Mouse (Mus musculus) testis, adult 2 months (tissue): ENCODE results near the gene Ppp1r14c.

ENCODE experiments used
- CTCF ChIP-seq: fragments of 200-500 bp; IDR thresholded peaks from 2 replicates; pipeline ENCODE4 v1.5.1; 2012; ENCODE audit warnings: low read depth, mild to moderate bottlenecking, inconsistent platforms, low read length, moderate library complexity; ENCODE audit not compliant: control insufficient read depth, insufficient read depth, insufficient replicate concordance
- POLR2A ChIP-seq: fragments of 200-500 bp; IDR thresholded peaks from 2 replicates; pipeline ENCODE4 v1.6.1; 2012; ENCODE audit warnings: low read depth, mild to moderate bottlenecking, inconsistent platforms, low read length, moderate library complexity; ENCODE audit not compliant: control insufficient read depth

DNA sequence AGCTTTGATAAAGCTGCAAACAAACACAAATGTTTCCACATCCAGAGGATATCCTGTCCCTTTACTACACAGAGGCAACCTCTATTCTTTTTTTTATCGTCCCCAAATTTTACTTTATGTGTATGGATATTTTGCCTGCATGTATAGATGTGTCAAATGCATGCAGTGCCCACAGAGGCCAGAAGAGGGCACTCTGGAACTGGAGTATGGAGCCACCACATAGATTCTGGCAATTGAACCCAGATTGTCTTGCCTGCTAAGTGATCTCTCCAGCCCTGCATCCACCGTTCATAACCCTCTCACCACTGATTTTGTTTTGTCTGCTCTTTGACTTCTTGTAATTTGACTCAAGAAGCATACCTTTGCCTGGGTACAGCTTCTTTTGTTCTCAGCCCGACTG is 33.0 kb upstream of the Ppp1r14c start:
- TF ChIP-seq POLR2A (no peak), CTCF (peak; percentile 46; the same call in 1 of the 2 replicates)
